Mouse (Mus musculus) embryonic facial prominence, embryonic 14.5 days (tissue): ENCODE results near the gene Dock4. TPM values are rescaled to one million over a fixed set of nuclear protein-coding genes. Genes with fewer than 3 reads are reported as not detected.

ENCODE experiments used
- ATAC-seq: fragments of 200-750 bp; cut with Nextera tagmentation; 2 replicates; pipeline ENCODE4 v1.8.0; 2017; ENCODE audit warnings: low read depth, moderate number of reproducible peaks, moderate TSS enrichment
- DNase-seq: peaks from one replicate; pipeline ENCODE4 v3.0.0-alpha.2; 2015; ENCODE audit warnings: low spot score
- H3K27ac ChIP-seq: fragments of 300-500 bp; sonication (generic); replicated peaks from 2 replicates; pipeline ENCODE4 v1.5.1; 2014; ENCODE audit warnings: low read depth, mild to moderate bottlenecking, low read length, moderate library complexity
- H3K27me3 ChIP-seq: fragments of 300-500 bp; sonication (generic); replicated peaks from 2 replicates; pipeline ENCODE4 v1.6.1; 2014; ENCODE audit warnings: low read length; ENCODE audit not compliant: control insufficient read depth, insufficient read depth
- H3K36me3 ChIP-seq: fragments of 300-500 bp; sonication (generic); 2 replicates; pipeline ENCODE4 v1.6.1; 2014; ENCODE audit warnings: low read length, mixed read lengths; ENCODE audit not compliant: control insufficient read depth, insufficient read depth
- H3K4me1 ChIP-seq: fragments of 300-500 bp; sonication (generic); 2 replicates; pipeline ENCODE4 v1.6.1; 2014; ENCODE audit warnings: antibody characterized with exemption, low read length; ENCODE audit not compliant: control insufficient read depth, insufficient read depth
- H3K4me2 ChIP-seq: fragments of 300-500 bp; sonication (generic); 2 replicates; pipeline ENCODE4 v1.6.1; 2014; ENCODE audit warnings: low read depth, mild to moderate bottlenecking, low read length, moderate library complexity, mixed read lengths
- H3K4me3 ChIP-seq: fragments of 300-500 bp; sonication (generic); 2 replicates; pipeline ENCODE4 v1.5.1; 2014; ENCODE audit warnings: low read depth, mild to moderate bottlenecking, low read length
- H3K9ac ChIP-seq: fragments of 300-500 bp; sonication (generic); 2 replicates; pipeline ENCODE4 v1.6.1; 2014; ENCODE audit warnings: low read depth, mild to moderate bottlenecking, low read length, moderate library complexity, mixed read lengths
- H3K9me3 ChIP-seq: fragments of 300-500 bp; sonication (generic); 2 replicates; pipeline ENCODE4 v1.6.1; 2016; ENCODE audit warnings: low read length; ENCODE audit not compliant: control insufficient read depth
- WGBS: fragments of 180-500 bp; shearing (Covaris S2); extraction: QIAGEN DNeasy Blood & Tissue Kit; methylation state at CpG from one replicate; pipeline ENCODE4 v1.1.7; 2014; 5-methylcytosine and 5-hydroxymethylcytosine counted together
- polyA plus RNA-seq: library from polyadenylated mRNA; unstranded; fragments of >200 nt; fragmentation: Nextera tagmentation; extraction: Ambion mirVana; gene quantifications from 2 replicates; pipeline ENCODE4 v1.2.1, GENCODE M21; 2014

Gene Dock4
- polyA plus RNA-seq, 1 experiment from 2014 or later = 9.2 TPM

DNA sequence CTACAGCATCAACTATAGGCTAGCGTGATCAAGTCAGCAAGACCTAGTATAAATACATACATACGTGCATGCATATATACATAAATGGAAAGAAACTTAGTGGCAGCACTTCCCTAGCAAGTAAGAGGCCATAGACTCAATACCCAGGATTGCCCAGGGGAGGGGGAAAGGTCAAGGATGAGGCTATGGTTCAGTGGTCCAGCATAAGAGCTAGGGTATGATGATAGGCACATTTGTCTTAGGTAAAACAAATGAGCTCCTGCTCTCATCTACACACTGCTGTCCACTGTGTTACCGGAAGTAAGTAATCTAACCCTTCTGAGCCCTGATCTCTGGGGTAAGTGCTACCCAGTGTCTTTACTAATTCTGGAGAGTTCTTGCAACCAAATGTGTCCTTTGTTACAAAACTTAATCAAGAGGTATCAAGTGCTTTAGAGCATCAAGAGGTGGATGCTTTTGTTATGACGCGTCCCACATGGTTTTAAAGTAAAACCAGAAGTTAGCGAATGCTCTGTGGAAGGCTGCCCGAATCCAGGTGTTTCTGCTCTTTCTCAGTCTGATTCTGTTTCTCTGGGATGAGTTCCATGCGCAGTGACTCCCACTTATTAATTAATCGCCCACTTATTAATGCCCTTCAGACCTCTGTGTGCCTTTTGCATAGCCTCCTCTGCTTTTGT lies 3.5 kb downstream of the Dock4 start:
- no peak for DNase-seq
- Histone ChIP-seq H3K4me1 (peaks cover 28% of the 10 kb centered on the region), H3K9me3 (no peaks in the 10 kb centered on the region), H3K4me3 (no peak overlapping the region), H3K27ac (no peak overlapping the region), H3K36me3 (no peaks in the 10 kb centered on the region), H3K27me3 (no peaks in the 10 kb centered on the region), H3K9ac (no peak overlapping the region), H3K4me2 (peak overlapping the region; percentile 20; the same call in 1 of the 2 replicates)
- 49% methylated on average over 9 of the region's 9 CpGs for WGBS
- no peak for ATAC-seq

DNA sequence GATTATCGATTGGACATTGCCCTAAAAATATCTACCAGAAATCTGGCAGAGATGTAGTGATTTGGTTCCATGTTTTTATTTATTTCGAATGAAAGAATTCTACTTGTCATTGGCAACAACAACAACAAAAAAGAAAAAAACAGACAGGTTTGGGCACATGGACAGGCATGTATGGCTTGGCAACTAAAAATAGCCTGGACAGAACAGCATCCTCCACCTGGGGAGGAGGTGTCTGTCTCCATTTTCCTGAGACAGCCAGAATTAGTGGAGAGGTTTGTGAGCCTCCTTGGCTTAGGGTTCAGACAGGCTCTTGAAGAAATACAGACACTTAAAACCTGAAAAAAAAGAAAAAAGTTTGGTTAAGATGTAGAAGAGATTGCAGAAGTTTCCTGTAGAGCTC lies 10.8 kb downstream of the Dock4 start:
- no peak for ATAC-seq
- Histone ChIP-seq H3K4me1 (0 out of 2 replicates have a peak, but pooled peaks cover 3% of the 10 kb centered on the region), H3K27me3 (no peaks in the 10 kb centered on the region), H3K4me2 (no peak overlapping the region), H3K9ac (no peak overlapping the region), H3K36me3 (no peaks in the 10 kb centered on the region), H3K9me3 (no peaks in the 10 kb centered on the region), H3K4me3 (no peak overlapping the region), H3K27ac (no peak overlapping the region)
- 90% methylated on average over 2 of the region's 2 CpGs for WGBS
- no peak for DNase-seq

DNA sequence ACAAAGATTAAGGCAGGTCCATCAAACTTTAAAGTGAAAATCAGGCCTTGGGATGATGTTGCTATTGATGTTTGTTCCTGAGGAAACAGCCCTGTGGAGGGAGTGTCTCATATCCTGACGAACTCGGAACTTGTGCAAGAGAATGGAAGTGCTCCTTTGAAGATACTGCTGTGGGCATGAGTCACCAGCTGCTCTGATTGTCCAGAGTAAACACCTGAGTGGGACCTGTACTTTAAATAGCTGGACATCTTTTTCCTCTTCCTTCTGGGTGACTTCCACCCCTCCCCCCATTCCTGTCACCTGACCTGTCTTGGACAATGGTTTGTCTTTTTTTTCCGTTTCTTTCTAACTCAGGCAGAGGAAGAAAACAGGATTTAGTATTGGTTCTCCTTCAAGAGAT lies 13.2 kb downstream of the Dock4 start:
- Histone ChIP-seq H3K27me3 (no peaks in the 10 kb centered on the region), H3K9ac (no peak overlapping the region), H3K9me3 (no peaks in the 10 kb centered on the region), H3K27ac (no peak overlapping the region), H3K4me2 (no peak overlapping the region), H3K36me3 (no peaks in the 10 kb centered on the region), H3K4me1 (0 out of 2 replicates have a peak, but pooled peaks cover 6% of the 10 kb centered on the region), H3K4me3 (no peak overlapping the region)
- no peak for DNase-seq
- no peak for ATAC-seq
- 76% methylated on average over 3 of the region's 3 CpGs for WGBS

DNA sequence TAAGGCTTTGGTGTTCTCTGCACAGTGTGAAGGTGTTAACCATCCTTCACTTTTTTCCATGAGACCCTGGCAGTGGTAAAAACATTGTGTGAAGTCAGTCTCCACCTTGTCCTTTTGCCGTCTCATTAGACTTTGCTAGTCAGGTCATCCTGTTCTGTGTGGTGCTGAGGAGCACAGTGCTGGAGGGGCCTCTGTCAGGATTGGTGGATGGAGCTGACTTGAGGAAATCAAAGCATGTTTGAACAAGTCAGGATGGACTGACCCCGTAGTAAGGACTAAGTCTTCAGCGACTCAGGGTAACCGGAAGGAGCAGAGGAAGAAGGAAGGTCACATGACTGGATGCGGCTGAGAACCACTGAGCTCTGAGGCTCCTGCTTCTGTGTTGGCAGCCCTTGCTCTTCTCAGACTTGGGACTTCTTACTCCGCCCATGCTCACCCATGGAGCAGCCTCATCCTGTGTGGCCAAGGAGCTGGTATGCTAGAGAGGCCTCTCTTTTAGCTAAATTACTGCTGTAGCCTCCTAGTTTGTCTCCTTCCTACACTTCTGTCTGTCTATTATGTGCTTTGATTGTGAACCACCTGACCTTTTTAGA lies 14.0 kb downstream of the Dock4 start:
- Histone ChIP-seq H3K4me2 (no peak overlapping the region), H3K4me3 (no peak overlapping the region), H3K4me1 (peaks cover 6% of the 10 kb centered on the region; the same call in 1 of the 2 replicates), H3K36me3 (no peaks in the 10 kb centered on the region), H3K27ac (0 out of 2 replicates have a peak overlapping the region, but pooled peaks have one; percentile 16), H3K9me3 (no peaks in the 10 kb centered on the region), H3K27me3 (no peaks in the 10 kb centered on the region), H3K9ac (no peak overlapping the region)
- DNase-seq (no peak), ATAC-seq (no peak)
- WGBS = 68% methylated on average over 6 of the region's 6 CpGs

DNA sequence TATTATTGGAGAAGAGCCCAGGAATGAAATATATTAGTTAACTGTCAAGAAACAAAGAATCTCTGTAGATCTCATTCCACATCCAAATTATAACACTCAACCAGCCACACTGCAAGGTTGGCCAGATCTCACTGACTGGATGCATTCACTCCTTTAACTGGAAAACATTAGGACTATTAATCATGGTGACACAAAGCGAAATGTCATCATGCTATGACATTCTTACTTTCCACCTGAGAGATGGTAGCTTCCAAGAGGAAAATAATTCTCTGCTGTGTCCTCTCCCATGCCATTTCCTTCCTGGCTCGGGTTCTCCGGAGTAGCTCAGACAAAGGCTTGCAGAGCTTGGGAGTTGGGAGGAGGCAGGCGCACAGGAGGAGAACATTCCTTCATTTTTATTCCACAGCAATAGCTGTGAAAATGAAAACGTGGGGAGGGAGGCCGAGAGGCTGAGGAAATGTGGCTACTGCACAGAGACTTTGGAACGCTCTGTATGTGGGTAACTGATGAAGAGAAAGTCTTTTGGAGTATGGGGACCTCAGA lies 17.0 kb downstream of the Dock4 start:
- no peaks in the 10 kb centered on the region for H3K36me3 ChIP-seq
- H3K27me3 ChIP-seq = no peaks in the 10 kb centered on the region
- H3K4me1 ChIP-seq = peaks cover 6% of the 10 kb centered on the region; the same call in 1 of the 2 replicates
- no peak overlapping the region for H3K9ac ChIP-seq
- DNase-seq (no peak), ATAC-seq (no peak)
- H3K4me2 ChIP-seq = no peak overlapping the region
- H3K4me3 ChIP-seq = no peak overlapping the region
- H3K27ac ChIP-seq = 0 out of 2 replicates have a peak overlapping the region, but pooled peaks have one; percentile 21
- 48% methylated on average over 7 of the region's 7 CpGs for WGBS
- H3K9me3 ChIP-seq = no peaks in the 10 kb centered on the region

DNA sequence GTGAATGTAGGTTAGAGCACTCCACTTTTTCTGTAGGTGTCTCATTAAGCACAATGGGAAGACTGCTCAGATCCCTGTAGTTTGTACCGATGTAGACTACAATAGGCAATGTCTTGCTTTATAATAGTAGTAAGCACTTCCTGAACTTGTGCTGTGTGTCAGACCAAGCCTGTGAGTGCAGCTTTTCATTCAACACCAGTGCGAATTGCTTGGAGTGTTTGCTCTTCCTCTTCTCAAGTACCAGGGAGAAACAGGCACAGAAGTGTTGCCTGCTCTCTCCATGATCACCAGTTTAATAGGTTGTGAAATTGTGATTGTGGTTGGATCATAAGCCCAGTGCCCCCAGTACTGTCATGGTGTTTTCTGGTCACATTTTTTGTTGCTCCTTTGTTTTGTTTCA lies 18.1 kb downstream of the Dock4 start:
- ATAC-seq (no peak), DNase-seq (no peak)
- H3K4me3 ChIP-seq = no peak overlapping the region
- H3K9ac ChIP-seq = no peak overlapping the region
- 66% methylated on average over 2 of the region's 2 CpGs for WGBS
- H3K4me2 ChIP-seq = no peak overlapping the region
- H3K9me3 ChIP-seq = no peaks in the 10 kb centered on the region
- no peak overlapping the region for H3K27ac ChIP-seq
- no peaks in the 10 kb centered on the region for H3K27me3 ChIP-seq
- peaks cover 6% of the 10 kb centered on the region; the same call in 1 of the 2 replicates for H3K4me1 ChIP-seq
- H3K36me3 ChIP-seq = no peaks in the 10 kb centered on the region

DNA sequence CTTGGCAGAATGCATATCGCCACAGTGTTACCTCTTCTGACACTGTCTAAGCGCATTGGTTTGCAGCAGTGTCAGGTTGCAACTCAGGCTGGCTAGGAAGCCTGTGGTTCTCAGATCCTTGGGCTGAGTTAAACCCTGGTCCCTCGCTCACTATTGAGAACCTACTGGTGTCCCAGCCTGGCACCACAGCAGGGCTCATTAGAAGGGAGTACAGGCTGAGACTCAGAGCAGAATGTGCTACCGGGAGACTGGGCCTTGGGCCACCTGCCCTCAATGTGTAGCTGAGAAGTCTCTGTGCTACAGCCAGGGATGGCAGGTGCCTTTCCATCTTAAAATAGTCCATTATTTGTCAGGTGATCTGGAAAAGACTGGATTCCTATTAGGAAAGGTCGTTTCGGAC lies 18.5 kb downstream of the Dock4 start:
- H3K27me3 ChIP-seq = no peaks in the 10 kb centered on the region
- no peak for DNase-seq
- peak; percentile 20; the same call in 1 of the 2 replicates for ATAC-seq
- WGBS = 41% methylated on average over 6 of the region's 6 CpGs
- H3K36me3 ChIP-seq = no peaks in the 10 kb centered on the region
- no peak overlapping the region for H3K4me2 ChIP-seq
- H3K9ac ChIP-seq = no peak overlapping the region
- no peak overlapping the region for H3K27ac ChIP-seq
- no peaks in the 10 kb centered on the region for H3K9me3 ChIP-seq
- no peak overlapping the region for H3K4me3 ChIP-seq
- peaks cover 6% of the 10 kb centered on the region; the same call in 1 of the 2 replicates for H3K4me1 ChIP-seq

DNA sequence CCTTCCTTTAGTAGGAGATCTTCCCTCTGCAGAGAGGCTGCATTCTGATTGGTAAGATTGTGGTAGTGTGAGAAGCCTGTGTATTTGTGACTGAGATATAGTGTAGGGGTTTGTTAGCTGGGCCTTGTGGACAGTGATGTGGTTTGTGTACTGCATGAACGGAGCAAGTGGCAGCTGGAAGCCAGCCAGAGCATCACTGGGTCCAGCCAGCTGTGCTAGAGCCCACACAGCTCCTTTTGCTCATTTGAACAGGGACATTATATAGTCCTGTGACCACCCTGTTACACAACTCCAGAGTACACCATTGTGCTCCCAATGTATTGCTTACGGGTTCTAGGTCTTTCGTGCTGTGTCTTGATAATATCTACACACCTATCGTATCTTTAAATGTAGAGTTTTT lies 22.5 kb downstream of the Dock4 start:
- DNase-seq (no peak), ATAC-seq (no peak)
- H3K4me3 ChIP-seq = no peak overlapping the region
- 79% methylated on average over 4 of the region's 4 CpGs for WGBS
- no peak overlapping the region for H3K4me2 ChIP-seq
- H3K9ac ChIP-seq = no peak overlapping the region
- H3K36me3 ChIP-seq = no peaks in the 10 kb centered on the region
- peaks cover 20% of the 10 kb centered on the region for H3K4me1 ChIP-seq
- H3K27me3 ChIP-seq = no peaks in the 10 kb centered on the region
- no peak overlapping the region for H3K27ac ChIP-seq
- H3K9me3 ChIP-seq = no peaks in the 10 kb centered on the region
